Mouse (Mus musculus): ENCODE results near the gene Mat2a. TPM values are rescaled to one million over a fixed set of nuclear protein-coding genes. Genes with fewer than 3 reads are reported as not detected.

The Mat2a gene
- polyA plus RNA-seq, 1 experiment from 2014 or later = 527 TPM

- no peak overlapping the region for H3K4me2 ChIP-seq (ENCODE audit: low read depth, low read length)
- no peak for ATAC-seq (replicated peaks; ENCODE audit: insufficient number of reproducible peaks, low FRiP score, low TSS enrichment, low read depth)
- H3K9ac ChIP-seq (replicated peaks; ENCODE audit: low read length) = no peak overlapping the region
- WGBS = 90% methylated on average over 4 of the region's 4 CpGs
- DNase-seq (ENCODE audit: low spot score) = no peak
- H3K27ac ChIP-seq (replicated peaks; ENCODE audit: low read depth, low read length) = no peak overlapping the region
- H3K9me3 ChIP-seq (replicated peaks; ENCODE audit: control insufficient read depth, low read length) = no peaks in the 10 kb centered on the region
- H3K4me1 ChIP-seq (ENCODE audit: control insufficient read depth, insufficient read depth, low read length) = no peaks in the 10 kb centered on the region
- peaks cover 6% of the 10 kb centered on the region for H3K36me3 ChIP-seq (replicated peaks; ENCODE audit: control insufficient read depth, insufficient read depth, low read depth, low read length)
- H3K4me3 ChIP-seq (ENCODE audit: low read depth, low read length) = no peak overlapping the region
- H3K27me3 ChIP-seq (ENCODE audit: control insufficient read depth, insufficient read depth, low read length) = no peaks in the 10 kb centered on the region
These were observed 21.1 kb downstream of the Mat2a start for GRCm38 (mm10) chr6:72418279-72418678.

- H3K36me3 ChIP-seq (replicated peaks; ENCODE audit: control insufficient read depth, insufficient read depth, low read depth, low read length) = peaks cover 6% of the 10 kb centered on the region
- 80% methylated on average over 7 of the region's 7 CpGs for WGBS
- no peak overlapping the region for H3K4me3 ChIP-seq (ENCODE audit: low read depth, low read length)
- DNase-seq (ENCODE audit: low spot score) (no peak), ATAC-seq (replicated peaks; ENCODE audit: insufficient number of reproducible peaks, low FRiP score, low TSS enrichment, low read depth) (no peak)
- no peak overlapping the region for H3K4me2 ChIP-seq (ENCODE audit: low read depth, low read length)
- no peaks in the 10 kb centered on the region for H3K27me3 ChIP-seq (ENCODE audit: control insufficient read depth, insufficient read depth, low read length)
- H3K9me3 ChIP-seq (replicated peaks; ENCODE audit: control insufficient read depth, low read length) = no peaks in the 10 kb centered on the region
- no peak overlapping the region for H3K9ac ChIP-seq (replicated peaks; ENCODE audit: low read length)
- H3K27ac ChIP-seq (replicated peaks; ENCODE audit: low read depth, low read length) = no peak overlapping the region
- H3K4me1 ChIP-seq (ENCODE audit: control insufficient read depth, insufficient read depth, low read length) = no peaks in the 10 kb centered on the region
These were observed 23.2 kb downstream of the Mat2a start for GRCm38 (mm10) chr6:72415964-72416772.

- no peaks in the 10 kb centered on the region for H3K9me3 ChIP-seq (replicated peaks; ENCODE audit: control insufficient read depth, low read length)
- peaks cover 6% of the 10 kb centered on the region for H3K36me3 ChIP-seq (replicated peaks; ENCODE audit: control insufficient read depth, insufficient read depth, low read depth, low read length)
- H3K27ac ChIP-seq (replicated peaks; ENCODE audit: low read depth, low read length) = no peak overlapping the region
- DNase-seq (ENCODE audit: low spot score) (no peak), ATAC-seq (replicated peaks; ENCODE audit: insufficient number of reproducible peaks, low FRiP score, low TSS enrichment, low read depth) (no peak)
- H3K9ac ChIP-seq (replicated peaks; ENCODE audit: low read length) = no peak overlapping the region
- H3K27me3 ChIP-seq (ENCODE audit: control insufficient read depth, insufficient read depth, low read length) = no peaks in the 10 kb centered on the region
- 85% methylated on average over 5 of the region's 5 CpGs for WGBS
- peak overlapping the region; percentile 79; the same call in 1 of the 2 replicates for H3K4me3 ChIP-seq (ENCODE audit: low read depth, low read length)
- H3K4me1 ChIP-seq (ENCODE audit: control insufficient read depth, insufficient read depth, low read length) = no peaks in the 10 kb centered on the region
- H3K4me2 ChIP-seq (ENCODE audit: low read depth, low read length) = peak overlapping the region; percentile 74; the same call in 1 of the 2 replicates
These were observed 24.2 kb downstream of the Mat2a start for GRCm38 (mm10) chr6:72415181-72415580.

GRCm38 (mm10) chr6:72414076-72414756 lies 25.1 kb downstream of the Mat2a start, which contains the start of gene Ggcx:
Gene Ggcx (plus strand): TSS chr6:72414308.
- DNase-seq (ENCODE audit: low spot score) (peak; percentile 98), ATAC-seq (replicated peaks; ENCODE audit: insufficient number of reproducible peaks, low FRiP score, low TSS enrichment, low read depth) (peak; percentile 91)
- Histone ChIP-seq H3K9me3 (replicated peaks; ENCODE audit: control insufficient read depth, low read length) (no peaks in the 10 kb centered on the region), H3K9ac (replicated peaks; ENCODE audit: low read length) (peak within 1 kb of the TSS; percentile 80), H3K4me2 (ENCODE audit: low read depth, low read length) (peak within 1 kb of the TSS; percentile 74), H3K27me3 (ENCODE audit: control insufficient read depth, insufficient read depth, low read length) (no peaks in the 10 kb centered on the region), H3K36me3 (replicated peaks; ENCODE audit: control insufficient read depth, insufficient read depth, low read depth, low read length) (peaks cover 6% of the 10 kb centered on the region), H3K4me3 (ENCODE audit: low read depth, low read length) (peak within 1 kb of the TSS; percentile 79), H3K27ac (replicated peaks; ENCODE audit: low read depth, low read length) (0 out of 2 replicates have a peak within 1 kb of the TSS, but pooled peaks have one; percentile 47), H3K4me1 (ENCODE audit: control insufficient read depth, insufficient read depth, low read length) (no peaks in the 10 kb centered on the region)
- 2% methylated on average over 33 of the region's 33 CpGs for WGBS

- Histone ChIP-seq H3K4me1 (ENCODE audit: control insufficient read depth, insufficient read depth, low read length) (no peaks in the 10 kb centered on the region), H3K36me3 (replicated peaks; ENCODE audit: control insufficient read depth, insufficient read depth, low read depth, low read length) (no peaks in the 10 kb centered on the region), H3K4me3 (ENCODE audit: low read depth, low read length) (no peak overlapping the region), H3K9ac (replicated peaks; ENCODE audit: low read length) (no peak overlapping the region), H3K27me3 (ENCODE audit: control insufficient read depth, insufficient read depth, low read length) (no peaks in the 10 kb centered on the region), H3K9me3 (replicated peaks; ENCODE audit: control insufficient read depth, low read length) (no peaks in the 10 kb centered on the region), H3K4me2 (ENCODE audit: low read depth, low read length) (no peak overlapping the region), H3K27ac (replicated peaks; ENCODE audit: low read depth, low read length) (no peak overlapping the region)
- DNase-seq (ENCODE audit: low spot score) (no peak), ATAC-seq (replicated peaks; ENCODE audit: insufficient number of reproducible peaks, low FRiP score, low TSS enrichment, low read depth) (no peak)
- WGBS = 87% methylated on average over 7 of the region's 7 CpGs
These were observed 28.8 kb downstream of the Mat2a start for GRCm38 (mm10) chr6:72410518-72410917.

- no peaks in the 10 kb centered on the region for H3K4me1 ChIP-seq (ENCODE audit: control insufficient read depth, insufficient read depth, low read length)
- H3K36me3 ChIP-seq (replicated peaks; ENCODE audit: control insufficient read depth, insufficient read depth, low read depth, low read length) = no peaks in the 10 kb centered on the region
- H3K27me3 ChIP-seq (ENCODE audit: control insufficient read depth, insufficient read depth, low read length) = no peaks in the 10 kb centered on the region
- DNase-seq (ENCODE audit: low spot score) (no peak), ATAC-seq (replicated peaks; ENCODE audit: insufficient number of reproducible peaks, low FRiP score, low TSS enrichment, low read depth) (no peak)
- no peak overlapping the region for H3K9ac ChIP-seq (replicated peaks; ENCODE audit: low read length)
- WGBS = 22% methylated on average over 1 of the region's 1 CpGs
- no peak overlapping the region for H3K27ac ChIP-seq (replicated peaks; ENCODE audit: low read depth, low read length)
- H3K4me3 ChIP-seq (ENCODE audit: low read depth, low read length) = no peak overlapping the region
- H3K9me3 ChIP-seq (replicated peaks; ENCODE audit: control insufficient read depth, low read length) = no peaks in the 10 kb centered on the region
- H3K4me2 ChIP-seq (ENCODE audit: low read depth, low read length) = no peak overlapping the region
These were observed 29.4 kb downstream of the Mat2a start for GRCm38 (mm10) chr6:72410003-72410402.

GRCm38 (mm10) chr6:72409567-72409966 lies 29.8 kb downstream of the Mat2a start:
- Histone ChIP-seq H3K36me3 (replicated peaks; ENCODE audit: control insufficient read depth, insufficient read depth, low read depth, low read length) (no peaks in the 10 kb centered on the region), H3K9me3 (replicated peaks; ENCODE audit: control insufficient read depth, low read length) (no peaks in the 10 kb centered on the region), H3K27ac (replicated peaks; ENCODE audit: low read depth, low read length) (no peak overlapping the region), H3K9ac (replicated peaks; ENCODE audit: low read length) (no peak overlapping the region), H3K4me2 (ENCODE audit: low read depth, low read length) (no peak overlapping the region), H3K4me1 (ENCODE audit: control insufficient read depth, insufficient read depth, low read length) (no peaks in the 10 kb centered on the region), H3K4me3 (ENCODE audit: low read depth, low read length) (no peak overlapping the region), H3K27me3 (ENCODE audit: control insufficient read depth, insufficient read depth, low read length) (no peaks in the 10 kb centered on the region)
- DNase-seq (ENCODE audit: low spot score) (peak; percentile 91), ATAC-seq (replicated peaks; ENCODE audit: insufficient number of reproducible peaks, low FRiP score, low TSS enrichment, low read depth) (no peak)
- WGBS = 21% methylated on average over 3 of the region's 3 CpGs

- Histone ChIP-seq H3K36me3 (replicated peaks; ENCODE audit: control insufficient read depth, insufficient read depth, low read depth, low read length) (no peaks in the 10 kb centered on the region), H3K4me3 (ENCODE audit: low read depth, low read length) (no peak overlapping the region), H3K4me1 (ENCODE audit: control insufficient read depth, insufficient read depth, low read length) (no peaks in the 10 kb centered on the region), H3K9ac (replicated peaks; ENCODE audit: low read length) (no peak overlapping the region), H3K4me2 (ENCODE audit: low read depth, low read length) (no peak overlapping the region), H3K9me3 (replicated peaks; ENCODE audit: control insufficient read depth, low read length) (no peaks in the 10 kb centered on the region), H3K27ac (replicated peaks; ENCODE audit: low read depth, low read length) (no peak overlapping the region), H3K27me3 (ENCODE audit: control insufficient read depth, insufficient read depth, low read length) (no peaks in the 10 kb centered on the region)
- DNase-seq (ENCODE audit: low spot score) (peak; percentile 93), ATAC-seq (replicated peaks; ENCODE audit: insufficient number of reproducible peaks, low FRiP score, low TSS enrichment, low read depth) (no peak)
- 6% methylated on average over 5 of the region's 5 CpGs for WGBS
These were observed 32.2 kb downstream of the Mat2a start for GRCm38 (mm10) chr6:72407119-72407518.
